Mouse (Mus musculus): ENCODE results near the gene Ssx2ip.

Ssx2ip gene

DNA sequence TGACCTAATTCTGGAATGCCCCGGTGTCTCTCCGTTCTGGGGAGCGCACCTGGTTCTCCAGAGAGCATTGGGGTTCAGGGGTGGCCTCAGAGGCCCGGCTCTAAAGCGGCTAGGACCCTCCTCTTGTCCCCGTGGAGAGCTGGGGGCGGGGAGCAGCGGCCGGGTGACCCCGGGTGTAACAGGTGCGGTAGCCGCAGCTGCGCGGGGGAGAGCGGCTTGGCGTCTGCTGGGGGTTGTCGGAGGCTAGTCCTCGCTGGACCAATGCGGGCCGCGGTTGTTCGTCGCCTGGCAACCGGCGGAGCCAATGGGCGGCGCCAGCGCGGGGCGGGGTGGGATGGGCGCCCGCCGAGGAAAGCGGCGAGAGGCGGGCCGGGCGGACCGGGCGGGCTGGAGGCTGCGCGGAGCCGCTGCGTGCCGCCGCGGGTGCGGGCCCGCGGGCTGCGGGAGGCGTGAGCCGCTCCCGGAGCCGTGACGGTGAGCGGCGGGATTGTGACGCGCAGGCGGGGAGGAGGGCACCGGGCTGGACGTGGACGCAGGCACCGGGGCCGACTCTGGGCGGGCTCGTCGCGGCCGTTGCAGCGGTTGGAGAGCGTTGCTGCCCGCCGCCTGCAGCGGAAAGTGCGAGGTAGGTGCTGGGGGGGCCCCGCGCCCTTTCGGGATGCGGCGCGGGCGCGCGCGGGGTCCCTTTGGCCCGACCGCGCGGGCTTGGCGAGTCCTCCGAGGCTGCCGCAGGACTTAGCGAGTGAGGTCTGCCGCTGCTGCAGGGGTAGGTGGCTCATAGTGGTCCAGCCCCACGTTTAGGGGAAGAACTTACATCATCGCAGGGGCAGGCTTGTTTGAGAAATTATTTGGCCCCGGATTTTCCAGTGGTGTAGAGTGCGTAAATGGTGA lies at the start of gene Ssx2ip:
Ssx2ip (plus strand) TSS at position 332 of the 891 bp plus-strand sequence.
- DNase-seq, result peak; percentile 100

DNA sequence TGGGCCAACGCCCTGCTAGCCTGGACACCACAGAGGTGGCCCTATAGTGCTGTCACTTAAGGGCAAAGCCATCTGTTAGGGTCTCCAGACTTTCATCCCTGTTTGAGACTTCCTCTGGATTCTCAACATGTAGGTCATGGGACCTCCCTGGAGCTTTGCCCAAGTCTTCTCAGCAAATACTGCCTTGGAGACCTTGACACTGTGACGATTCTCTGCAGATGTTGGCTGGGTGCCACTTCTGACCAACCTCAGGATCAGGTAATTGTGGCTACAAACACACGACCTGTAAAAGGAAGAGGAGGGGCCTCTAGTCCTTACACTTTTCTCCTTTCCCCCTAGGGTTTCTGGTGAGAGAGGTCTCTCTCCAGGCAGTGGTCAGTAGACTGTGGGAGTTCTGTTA lies 49.3 kb upstream of the Ssx2ip start:
- no peak for DNase-seq

DNA sequence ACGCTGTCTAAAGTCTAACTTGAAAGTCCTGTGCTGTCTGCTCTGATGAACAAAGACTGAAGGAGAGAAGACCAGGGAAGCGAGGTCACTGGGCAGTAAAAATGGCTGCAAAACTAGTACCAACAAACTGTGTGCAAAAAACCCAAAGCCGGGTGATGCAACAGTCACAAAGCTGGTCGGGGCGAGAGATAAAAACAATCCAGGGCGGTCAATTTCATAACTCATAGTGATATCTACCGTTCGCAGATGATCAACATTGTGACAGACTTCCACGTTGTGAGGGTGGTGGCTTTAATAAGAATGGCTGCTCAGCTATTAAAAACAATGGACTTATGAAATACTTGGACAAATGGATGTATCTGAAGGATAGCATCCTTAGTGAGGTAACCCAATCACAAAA lies 39.0 kb upstream of the Ssx2ip start:
- DNase-seq, result no peak

DNA sequence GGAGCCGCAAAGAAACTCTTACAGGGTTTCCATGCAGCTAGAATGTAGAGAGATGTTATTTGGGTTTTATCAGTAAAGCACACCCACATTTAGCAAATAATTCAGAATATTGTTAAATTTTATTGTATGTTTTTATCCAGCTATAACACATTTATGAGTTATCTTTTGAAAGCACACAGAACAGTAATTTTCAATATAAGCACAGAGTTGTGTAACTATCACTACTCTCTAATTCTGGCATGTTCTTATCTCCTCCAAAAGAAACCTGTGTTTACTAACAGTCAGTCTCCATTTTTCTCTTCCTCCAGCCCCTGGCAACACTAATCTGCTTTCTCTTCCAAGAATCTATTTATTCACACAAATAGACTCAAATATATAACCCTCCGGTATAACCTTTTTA lies 37.4 kb upstream of the Ssx2ip start:
- no peak for DNase-seq

DNA sequence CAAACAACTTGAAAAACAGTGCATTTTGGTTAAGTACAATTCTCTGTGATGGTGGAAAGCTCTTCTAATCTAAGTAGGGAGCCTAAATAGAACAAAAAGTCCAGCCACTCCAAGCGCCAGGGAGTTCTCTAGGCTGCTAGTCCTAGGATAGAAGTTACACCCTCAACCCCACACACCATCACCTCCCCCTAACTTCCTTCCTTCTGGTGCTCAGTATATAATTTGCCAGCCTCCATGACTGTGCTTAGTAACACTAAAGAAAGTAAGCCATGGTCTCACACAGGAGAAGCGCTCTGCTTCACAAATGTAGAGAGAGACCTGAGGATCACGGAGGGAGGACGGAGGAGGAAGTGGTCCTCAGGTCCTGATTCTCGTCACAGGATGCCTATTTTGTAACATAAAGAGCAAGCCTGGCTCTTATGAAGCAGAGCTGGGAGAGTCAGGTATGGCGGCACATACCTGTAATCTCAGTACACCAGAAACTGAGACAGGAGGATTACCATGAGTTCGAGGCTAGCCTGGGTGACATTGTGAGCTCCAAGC lies 33.8 kb upstream of the Ssx2ip start:
- DNase-seq, result no peak

DNA sequence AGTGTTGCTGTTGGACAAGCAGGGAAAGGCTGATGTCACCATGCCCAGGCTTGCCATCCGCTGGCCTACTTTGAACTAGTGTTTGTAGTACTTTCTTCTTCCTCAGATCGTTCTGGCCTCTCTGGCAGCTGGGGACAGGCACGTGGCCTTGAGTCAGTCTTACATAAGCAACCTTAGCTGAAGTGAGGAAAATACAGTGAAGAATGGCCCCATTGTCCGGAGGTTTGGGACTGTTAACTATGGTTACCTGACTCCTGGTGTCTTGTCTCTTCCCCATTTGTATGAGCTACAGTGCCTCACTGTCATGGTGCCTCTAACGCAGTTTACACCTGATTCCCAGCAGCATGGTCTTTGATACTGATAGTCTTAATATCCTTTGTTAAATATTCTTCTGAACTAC lies 33.2 kb upstream of the Ssx2ip start:
- DNase-seq, result no peak

DNA sequence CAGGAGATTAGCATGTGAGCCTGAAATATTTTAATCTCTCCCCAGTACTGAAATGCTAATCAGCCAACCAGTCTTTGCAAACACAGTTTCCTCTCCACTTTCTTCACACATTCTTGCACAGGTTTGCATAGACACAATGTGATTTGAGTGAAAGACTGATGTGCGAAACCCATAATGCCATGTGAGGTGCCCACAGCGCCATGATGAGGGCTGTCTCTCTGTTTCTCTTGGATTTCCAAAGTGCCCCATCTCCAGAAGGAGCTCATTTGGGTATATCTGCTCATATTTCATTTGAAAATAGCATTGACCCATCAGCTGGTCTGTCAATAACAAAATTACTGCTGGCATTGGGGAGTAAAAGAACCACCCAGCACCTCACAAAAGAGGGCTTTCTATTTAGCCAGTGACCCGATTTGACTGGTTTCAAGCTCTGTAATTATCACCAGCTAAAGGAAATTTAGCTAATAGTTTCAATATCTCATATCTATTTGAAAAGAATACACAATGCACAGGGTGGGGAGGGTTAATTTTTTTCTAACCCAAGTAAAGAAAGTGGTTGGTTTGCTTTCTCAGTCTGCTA lies 29.8 kb upstream of the Ssx2ip start:
- no peak for DNase-seq

DNA sequence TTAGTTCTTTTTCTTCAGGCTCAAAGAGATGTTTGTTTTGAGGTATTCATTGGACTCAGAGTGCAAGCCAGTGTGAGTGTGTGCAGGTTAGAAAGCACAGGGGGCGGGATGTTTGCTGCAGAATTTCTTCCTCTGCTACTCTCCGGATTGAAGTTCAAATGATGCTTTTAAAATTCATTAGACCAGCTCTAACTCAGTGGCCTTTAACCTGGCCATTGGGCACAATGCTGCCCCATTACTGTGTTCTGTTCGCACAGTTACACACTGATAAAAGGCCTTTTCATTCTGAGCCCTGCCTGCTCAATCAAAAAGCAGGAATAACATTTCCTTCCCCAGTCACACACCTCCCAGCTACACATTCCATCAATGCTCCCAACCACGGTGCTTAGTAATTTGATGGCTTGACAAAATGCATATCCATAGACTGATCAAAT lies 29.2 kb upstream of the Ssx2ip start:
- no peak for DNase-seq

DNA sequence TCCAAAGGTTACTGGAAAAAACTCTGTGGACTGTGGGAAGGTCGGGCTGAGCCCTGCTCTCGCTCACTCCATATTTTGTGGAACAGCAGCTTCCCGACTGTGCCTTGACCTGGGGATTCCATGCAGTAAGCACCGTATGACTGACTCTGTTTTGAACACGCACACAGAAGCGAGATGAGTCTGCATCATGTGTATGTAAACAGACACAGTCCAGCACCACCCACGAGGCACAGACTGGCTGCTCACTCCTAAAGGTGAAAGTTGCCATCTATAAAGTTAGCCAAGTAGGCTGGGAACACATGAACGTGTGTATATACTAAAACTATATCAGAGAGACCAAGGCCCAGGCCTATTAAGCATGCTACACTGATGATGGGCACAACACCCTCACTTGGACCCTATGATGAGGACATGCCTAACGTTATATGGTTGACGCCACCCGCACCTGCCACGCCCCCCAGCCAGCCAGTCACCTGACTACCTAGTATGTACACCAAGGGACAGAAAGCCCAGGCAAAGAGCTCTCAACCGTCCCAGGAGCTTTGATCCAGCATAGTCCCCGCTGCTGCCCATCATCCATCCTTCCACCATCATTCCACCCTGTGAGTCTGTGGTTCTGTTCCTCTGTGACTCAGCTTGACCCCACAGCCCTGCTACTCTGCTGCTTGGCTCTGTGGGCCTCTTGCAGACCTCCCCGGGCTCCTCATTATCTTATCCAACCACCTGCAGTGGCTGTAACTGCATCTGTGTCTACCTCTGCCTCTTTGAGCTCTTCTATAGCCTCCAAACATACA lies 27.9 kb upstream of the Ssx2ip start:
- no peak for DNase-seq

DNA sequence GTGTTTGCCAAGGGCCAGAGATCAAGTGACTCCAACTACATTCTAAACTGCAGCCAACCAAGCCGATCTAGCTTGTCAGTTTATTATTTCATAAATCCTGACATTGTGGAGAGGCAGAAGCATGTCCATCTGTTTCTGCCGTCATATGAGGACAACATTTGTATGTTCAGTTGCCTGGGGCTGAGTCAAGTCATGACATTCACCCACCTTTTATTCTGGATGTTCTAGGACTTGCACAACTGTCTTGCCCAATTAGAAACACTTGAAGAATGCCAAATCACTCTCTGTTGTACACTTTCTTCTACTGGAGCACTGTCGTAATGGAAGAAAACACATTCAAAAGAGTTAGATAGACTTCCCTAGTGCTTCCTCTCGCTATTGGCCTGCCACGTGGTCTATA lies 27.2 kb upstream of the Ssx2ip start:
- no peak for DNase-seq

DNA sequence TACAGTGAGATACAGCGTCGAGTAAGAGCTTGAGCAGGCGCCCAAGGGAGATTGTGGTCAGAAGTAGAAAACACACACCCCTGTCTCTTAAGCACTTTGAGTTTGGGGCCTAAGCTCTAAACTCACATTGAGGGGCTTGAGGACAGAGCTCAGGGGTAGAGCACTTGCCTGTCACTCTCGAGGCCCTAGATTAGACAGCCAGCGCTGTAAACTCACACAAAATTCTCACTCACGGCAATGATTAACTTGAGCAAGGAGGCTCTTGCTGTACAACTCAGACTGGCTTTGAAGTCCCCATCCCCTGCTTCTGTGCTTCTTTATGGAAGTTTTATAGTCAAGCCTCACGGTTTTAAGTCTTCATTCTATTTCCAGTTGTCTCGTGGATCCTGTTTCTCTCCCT lies 25.7 kb upstream of the Ssx2ip start:
- no peak for DNase-seq

DNA sequence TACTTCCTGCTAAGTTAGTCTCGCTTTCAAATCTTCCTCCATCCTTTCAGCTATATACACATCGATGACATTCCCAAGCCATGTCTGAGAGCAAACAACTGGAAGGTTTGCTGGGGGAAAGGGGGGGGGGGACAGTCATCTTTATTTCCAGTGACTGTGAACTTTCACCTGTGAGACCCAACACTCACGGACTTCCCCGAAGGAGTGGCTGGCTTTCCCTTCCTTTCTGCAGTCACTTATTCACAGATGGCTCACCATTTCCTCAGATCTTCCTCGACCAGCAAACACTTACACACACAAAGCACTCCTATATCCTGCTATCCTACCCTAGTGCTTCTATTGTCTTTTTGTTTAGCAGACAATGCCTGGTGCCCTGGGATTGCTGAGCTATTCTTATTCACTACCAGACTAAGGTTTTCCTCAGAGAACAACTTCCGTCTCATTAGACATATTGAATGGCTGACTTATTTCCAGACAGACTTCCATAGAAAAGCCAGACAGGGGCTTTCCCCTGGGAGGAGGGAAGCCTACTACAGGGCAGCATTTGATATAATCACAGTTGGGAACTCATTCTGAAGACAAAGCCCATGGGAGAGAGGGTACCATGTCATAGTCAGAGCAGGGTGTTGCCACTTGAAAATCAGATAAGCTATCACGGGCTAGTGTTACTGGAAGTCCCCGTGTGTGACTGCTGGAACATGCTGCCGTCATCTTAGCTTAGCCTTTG lies 24.5 kb upstream of the Ssx2ip start:
- no peak for DNase-seq

DNA sequence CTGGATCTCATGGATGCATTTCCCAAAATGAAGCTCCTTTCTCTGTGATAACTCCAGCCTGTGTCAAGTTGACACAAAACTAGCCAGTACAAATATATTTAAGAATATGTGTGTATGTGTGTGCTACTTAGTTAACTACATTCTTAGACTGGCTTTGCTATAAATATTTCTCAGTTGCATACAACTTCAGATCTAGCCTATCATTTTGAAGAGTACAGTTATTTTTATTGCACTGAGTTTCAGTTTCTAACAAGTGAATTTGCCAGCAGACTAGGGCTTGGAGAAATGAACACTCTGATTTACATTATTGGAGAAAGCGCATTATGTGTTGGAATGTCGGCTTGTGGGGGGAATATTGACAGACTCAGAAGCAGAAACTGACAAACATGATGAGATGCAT lies 23.6 kb upstream of the Ssx2ip start:
- no peak for DNase-seq

DNA sequence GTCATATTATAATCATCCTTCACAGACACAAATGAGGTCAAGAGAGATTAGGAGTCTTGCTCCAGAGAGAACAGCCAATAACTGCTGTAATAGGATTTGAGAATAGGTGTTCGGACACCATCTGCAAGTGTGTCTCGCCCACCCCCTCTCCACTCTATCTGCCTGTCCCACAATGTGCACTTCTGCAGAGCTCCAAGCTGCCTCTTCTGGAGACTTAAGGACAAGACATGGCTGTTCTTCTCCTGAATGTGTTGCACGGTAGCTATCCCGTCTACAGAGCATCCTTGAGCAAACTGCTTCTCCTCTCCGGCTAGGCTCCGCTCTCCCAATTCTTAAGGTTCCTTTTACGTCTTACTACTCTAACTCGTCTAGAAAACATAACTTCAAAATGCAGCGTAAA lies 23.0 kb upstream of the Ssx2ip start:
- no peak for DNase-seq

DNA sequence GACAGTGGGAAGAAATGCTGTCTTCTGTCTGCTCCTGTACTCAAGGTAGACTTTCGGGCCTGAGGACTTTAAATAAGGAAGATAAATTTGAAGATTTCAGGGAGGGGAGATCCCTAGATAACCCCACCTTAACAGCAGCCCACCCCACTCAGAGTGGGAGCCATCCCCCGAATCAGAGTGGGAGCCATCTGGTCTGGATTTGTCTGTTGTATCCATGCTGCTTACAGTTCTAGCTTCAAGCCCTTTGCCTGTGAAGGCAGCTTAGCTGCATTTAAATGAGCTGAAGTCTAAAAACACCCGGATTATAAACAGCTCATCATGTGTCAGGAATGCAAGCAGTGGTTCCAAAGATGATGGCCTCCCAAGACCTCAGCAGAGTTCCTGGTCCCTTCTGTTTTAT lies 17.6 kb upstream of the Ssx2ip start:
- no peak for DNase-seq

DNA sequence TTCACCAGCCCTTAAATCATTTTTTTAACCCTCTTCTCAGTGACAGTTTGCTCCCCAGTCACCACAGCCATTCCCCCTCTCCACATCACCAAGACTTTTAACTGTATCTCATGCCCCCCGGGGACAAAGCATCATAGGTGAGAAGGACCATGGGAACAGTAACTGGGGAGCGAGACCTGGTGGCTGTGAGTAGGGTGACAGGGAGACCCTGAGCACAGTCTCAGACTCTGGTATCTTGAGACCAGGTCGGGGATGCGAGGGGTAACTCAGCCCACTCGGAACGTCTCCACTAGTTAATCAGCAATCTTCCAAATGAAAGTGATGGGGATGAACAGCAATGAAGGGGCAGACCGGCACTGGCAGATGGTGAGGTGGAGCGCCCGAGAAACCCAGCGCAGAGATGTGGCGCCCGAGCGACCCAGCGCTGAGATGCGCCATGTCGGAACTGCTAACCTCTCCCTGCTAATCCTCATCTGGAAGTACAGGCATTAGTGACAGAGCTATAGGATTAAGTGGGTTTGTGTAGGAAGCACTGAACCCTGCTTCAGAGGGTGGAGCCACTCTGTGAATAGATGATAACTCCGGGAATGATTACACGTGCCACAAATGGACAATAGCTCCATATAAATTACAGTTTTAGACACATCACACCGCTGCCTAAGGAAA lies 11.7 kb upstream of the Ssx2ip start:
- no peak for DNase-seq

DNA sequence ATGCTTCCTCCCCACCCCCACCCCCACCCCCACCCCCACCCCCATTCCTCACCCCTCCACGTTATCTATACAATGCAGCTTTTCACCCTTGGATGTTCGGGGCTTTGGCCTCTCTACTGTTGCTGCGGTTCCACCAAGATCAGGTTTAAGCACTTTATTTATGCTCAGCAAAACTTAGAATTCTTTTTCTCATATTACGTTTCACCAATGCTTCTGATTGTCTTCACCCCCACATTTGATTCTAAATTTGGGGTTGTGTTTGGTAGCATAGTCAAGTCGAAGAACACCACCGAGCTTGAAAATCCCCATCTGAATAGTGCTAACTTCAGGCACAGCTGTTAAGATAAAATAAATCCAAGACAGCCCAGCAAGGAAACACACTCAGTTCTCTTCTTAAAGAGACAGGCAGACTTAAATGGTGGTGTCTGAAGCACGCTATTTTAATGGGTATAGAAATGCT lies 10.8 kb upstream of the Ssx2ip start:
- DNase-seq, result no peak

DNA sequence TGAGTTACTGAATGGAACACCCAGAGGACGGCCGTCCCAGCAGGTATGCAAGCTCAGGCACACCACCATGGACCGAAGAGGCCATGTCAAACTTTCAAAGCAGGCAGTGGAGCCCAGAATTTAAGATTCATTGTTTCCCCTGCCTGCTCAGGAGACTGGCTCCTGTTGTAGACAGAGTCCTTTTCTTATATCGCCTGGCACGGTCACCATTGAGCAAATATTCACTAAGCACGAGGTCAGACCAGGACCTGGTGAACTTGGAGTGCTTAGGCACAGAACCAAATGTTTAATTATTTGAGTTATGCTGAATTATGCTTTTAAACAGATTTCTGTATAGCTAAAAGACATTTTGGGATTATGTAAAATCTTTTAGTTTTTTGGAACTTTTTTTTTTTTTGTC lies 8.2 kb upstream of the Ssx2ip start:
- no peak for DNase-seq

DNA sequence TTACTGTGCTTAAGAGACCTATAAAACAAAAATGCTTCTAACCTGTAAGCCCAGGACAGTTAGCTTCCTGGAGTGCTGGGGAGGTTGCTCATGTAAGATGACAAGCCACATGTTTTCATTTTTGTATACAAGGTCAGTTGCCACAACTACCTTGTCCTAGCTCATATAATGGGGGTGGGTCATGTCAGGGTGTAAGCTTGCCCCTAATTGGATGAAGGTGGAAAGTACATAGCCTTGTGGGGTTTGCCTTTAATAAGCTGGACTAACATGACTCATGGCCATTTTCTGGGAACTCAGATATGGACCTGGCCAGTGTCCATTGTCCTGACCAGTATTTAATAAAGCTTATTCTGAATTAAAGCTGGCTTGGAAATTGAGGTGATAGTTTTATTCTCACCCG lies 7.5 kb upstream of the Ssx2ip start:
- no peak for DNase-seq

DNA sequence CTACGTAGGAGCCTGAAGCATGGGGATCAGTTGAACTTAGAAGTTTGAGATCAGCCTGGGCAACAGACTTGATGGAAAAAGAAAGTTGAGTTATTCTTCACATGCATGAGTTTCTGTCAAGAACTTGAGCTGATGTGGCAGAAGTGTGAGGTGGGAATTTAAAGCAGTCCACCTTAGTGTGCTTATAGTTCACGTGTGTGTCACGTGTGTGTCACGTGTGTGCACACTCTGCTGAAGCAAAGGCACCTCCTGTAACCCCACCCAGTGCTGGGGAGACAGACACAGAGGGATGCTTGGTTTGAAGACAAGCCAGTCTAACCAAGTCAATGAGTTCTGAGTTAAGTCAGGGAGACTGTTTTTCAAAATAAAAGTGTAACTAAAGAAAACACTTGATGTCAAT lies 6.6 kb upstream of the Ssx2ip start:
- DNase-seq, result no peak

DNA sequence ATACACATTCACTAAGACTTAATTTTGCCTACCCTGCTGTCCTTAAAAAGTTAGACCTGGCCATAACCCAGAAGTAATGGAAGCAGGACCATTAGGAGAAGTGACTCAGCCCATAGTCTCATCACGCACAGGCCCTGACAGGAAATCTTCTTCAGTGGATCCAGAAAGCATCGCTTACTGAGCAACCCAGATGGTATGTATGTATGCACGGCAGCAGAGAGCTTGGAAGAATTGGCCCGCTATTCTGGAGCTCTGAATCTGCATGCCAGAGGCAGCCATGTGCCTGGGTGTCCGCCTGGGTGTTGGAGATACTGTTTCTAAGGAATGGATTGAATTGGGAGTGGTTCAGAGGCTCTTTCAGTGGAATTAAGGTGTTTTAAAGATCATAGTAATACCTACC lies 5.2 kb upstream of the Ssx2ip start:
- DNase-seq, result no peak

DNA sequence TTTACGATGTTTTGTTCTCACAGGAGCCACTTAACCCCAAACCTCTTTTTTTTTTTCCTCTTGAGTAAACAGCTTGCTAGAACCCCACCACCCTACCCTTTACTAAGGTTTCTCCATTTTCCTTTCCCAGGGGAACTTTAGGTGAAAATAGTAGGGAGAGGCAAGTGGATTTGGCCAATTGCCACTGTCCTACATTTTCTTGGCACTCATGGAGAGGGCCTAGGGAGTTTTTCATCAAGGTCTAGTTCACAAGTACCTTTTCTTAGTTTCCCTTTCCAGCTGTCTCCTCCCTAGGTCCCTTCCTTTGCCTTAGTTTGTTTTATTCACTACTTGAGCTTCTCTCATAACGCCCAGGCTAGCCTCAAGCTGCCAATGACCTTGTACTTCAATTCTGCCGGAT lies 672 bp upstream of the Ssx2ip start:
- no peak for DNase-seq
